Mouse (Mus musculus) kidney, adult 2 months (tissue): ENCODE data around the gene Snx29. TPM values are rescaled to one million over a fixed set of nuclear protein-coding genes. Genes with fewer than 3 reads are reported as not detected.

Source experiments
- DNase-seq: peaks from one replicate; pipeline ENCODE4 v3.0.0; 2021
- H3K27ac ChIP-seq: fragments of 200-500 bp; 2 replicates; pipeline ENCODE4 v1.5.1; 2012; ENCODE audit warnings: low read depth, low read length, control low read depth, inconsistent platforms; ENCODE audit not compliant: insufficient read depth
- H3K27me3 ChIP-seq: fragments of 200-500 bp; replicated peaks from 2 replicates; pipeline ENCODE4 v1.6.1; 2012; ENCODE audit warnings: mild to moderate bottlenecking, moderate library complexity, low read length, inconsistent platforms; ENCODE audit not compliant: control insufficient read depth, insufficient read depth
- H3K36me3 ChIP-seq: fragments of 200-500 bp; 2 replicates; pipeline ENCODE4 v1.6.1; 2012; ENCODE audit warnings: mild to moderate bottlenecking, moderate library complexity, low read length, inconsistent platforms; ENCODE audit not compliant: control insufficient read depth, insufficient read depth
- H3K4me1 ChIP-seq: fragments of 200-500 bp; 2 replicates; pipeline ENCODE4 v1.6.1; 2011; ENCODE audit warnings: low read length; ENCODE audit not compliant: control insufficient read depth, insufficient read depth
- H3K4me3 ChIP-seq: fragments of 200-500 bp; 2 replicates; pipeline ENCODE4 v1.5.1; 2011; ENCODE audit warnings: mild to moderate bottlenecking, low read depth, low read length, control low read depth; ENCODE audit not compliant: insufficient read depth
- CTCF ChIP-seq: fragments of 200-500 bp; conservative IDR thresholded peaks from 2 replicates; pipeline ENCODE4 v1.5.1; 2011; ENCODE audit warnings: low read depth, mild to moderate bottlenecking, control low read depth, low read length, moderate library complexity, mixed read lengths; ENCODE audit not compliant: insufficient read depth, insufficient read length
- POLR2A ChIP-seq: fragments of 200-500 bp; IDR thresholded peaks from one replicate; pipeline ENCODE4 v1.6.1; 2011; ENCODE audit warnings: low read depth, low read length, control low read depth
- WGBS: fragments of 180-500 bp; shearing (Covaris S2); methylation state at CpG from one replicate; pipeline ENCODE4 v1.1.7; 2018; 5-methylcytosine and 5-hydroxymethylcytosine counted together
- polyA plus RNA-seq: library from polyadenylated mRNA; depleted of rRNA; stranded (reverse); fragments of >200 nt; gene quantifications from 2 replicates; pipeline ENCODE4 v1.2.3, GENCODE M21; 2012

Snx29 gene
- polyA plus RNA-seq, 1 experiment: 64.8 TPM

DNA sequence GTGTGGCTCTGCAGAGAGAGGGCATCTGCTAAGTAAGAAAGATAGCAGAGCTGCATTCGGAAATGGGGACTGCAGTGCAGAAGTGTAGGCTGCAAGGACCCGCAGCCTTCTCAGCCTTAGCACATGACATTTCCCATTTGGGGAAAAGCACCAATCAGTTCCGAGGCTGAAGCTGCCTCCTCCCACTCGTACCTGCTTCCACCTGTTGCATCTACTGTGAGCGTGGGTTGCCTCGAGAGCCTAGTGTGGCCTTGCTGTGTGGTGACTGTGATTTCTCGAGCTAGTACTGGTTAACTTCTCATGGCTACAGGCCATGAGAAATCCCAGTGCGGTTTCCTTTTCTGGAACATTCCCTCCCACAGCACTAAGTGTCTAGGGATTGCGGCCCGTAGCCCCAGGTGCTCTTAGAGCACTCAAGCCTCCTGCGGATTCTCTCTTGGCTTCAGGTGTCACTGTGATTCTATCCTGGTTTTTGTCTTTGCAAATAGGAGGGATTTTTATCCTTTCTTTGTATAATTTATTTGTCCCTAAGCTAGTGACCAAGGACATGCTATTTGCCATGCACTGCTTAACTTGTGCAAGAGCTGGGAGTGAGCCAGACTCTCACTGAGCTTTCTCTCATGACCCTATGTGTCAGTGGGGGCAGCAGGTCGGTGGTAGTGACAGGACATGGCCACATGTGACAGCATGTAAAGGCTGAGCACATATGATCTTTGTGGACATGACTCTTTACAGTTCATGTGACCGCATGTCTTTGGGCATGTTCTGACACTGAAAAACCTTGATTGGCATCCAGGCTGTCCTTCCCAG, 342.4 kb downstream of the Snx29 start:
- Histone ChIP-seq H3K27ac (no peak overlapping the region), H3K36me3 (peaks cover 2% of the 10 kb centered on the region; the same call in 1 of the 2 replicates), H3K27me3 (no peaks in the 10 kb centered on the region), H3K4me1 (0 out of 2 replicates have a peak, but pooled peaks cover 6% of the 10 kb centered on the region), H3K4me3 (no peak overlapping the region)
- peak; percentile 23 for DNase-seq
- 69% methylated on average over 13 of the region's 13 CpGs for WGBS
- TF ChIP-seq POLR2A (no peak), CTCF (no peak)

- Histone ChIP-seq H3K27me3 (no peaks in the 10 kb centered on the region), H3K4me1 (0 out of 2 replicates have a peak, but pooled peaks cover 6% of the 10 kb centered on the region), H3K36me3 (no peaks in the 10 kb centered on the region), H3K4me3 (no peak overlapping the region), H3K27ac (no peak overlapping the region)
- DNase-seq: peak; percentile 45
- 66% methylated on average over 6 of the region's 6 CpGs for WGBS
- TF ChIP-seq CTCF: no peak
- no peak for TF ChIP-seq POLR2A
These were observed 343.2 kb downstream of the Snx29 start for GRCm38 (mm10) chr16:11665869-11666268.

DNA sequence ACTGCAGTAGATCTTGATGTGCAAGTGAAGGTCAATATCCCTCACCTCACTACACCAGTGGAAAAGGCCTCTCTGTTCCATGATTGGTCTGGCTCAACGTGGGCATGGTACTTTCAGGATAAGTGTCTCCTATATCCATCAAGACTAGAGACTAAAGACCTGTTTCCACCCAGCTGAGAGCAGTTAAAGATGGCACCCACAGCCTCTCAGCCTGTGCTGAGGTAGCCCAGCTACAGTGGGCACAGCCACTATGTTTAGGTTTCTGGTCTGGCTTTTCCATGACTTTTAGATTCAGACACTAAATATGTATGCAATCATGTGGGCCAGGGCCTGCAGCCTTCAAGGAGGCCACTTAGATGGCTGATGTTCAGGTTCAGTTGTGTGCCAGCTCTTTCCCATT, 345.7 kb downstream of the Snx29 start:
- DNase-seq: no peak
- Histone ChIP-seq H3K27ac (no peak overlapping the region), H3K4me1 (0 out of 2 replicates have a peak, but pooled peaks cover 6% of the 10 kb centered on the region), H3K4me3 (no peak overlapping the region), H3K36me3 (no peaks in the 10 kb centered on the region), H3K27me3 (no peaks in the 10 kb centered on the region)
- no peak for TF ChIP-seq POLR2A
- TF ChIP-seq CTCF: no peak
- 85% methylated on average over 1 of the region's 1 CpGs for WGBS

DNA sequence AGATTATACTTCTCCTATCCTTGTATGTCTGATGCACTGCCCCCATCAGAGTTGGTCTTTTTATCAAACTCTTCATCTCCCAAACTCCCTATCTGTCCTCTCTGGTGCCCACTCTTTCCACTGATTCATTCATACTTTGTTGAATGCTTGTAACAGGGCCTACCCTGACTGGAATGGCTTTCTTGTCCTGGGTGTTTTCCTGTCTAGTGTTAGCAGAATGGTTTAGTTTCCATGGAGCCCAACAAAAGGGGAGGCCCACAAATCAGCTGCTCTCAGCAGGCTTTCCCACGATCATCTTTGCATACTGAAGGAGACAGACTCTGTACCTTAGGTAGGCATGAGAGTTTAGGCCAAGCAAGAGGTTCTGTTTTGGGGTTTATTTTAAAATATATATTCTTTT, 346.2 kb downstream of the Snx29 start:
- Histone ChIP-seq H3K27ac (no peak overlapping the region), H3K27me3 (no peaks in the 10 kb centered on the region), H3K4me1 (0 out of 2 replicates have a peak, but pooled peaks cover 6% of the 10 kb centered on the region), H3K36me3 (no peaks in the 10 kb centered on the region), H3K4me3 (no peak overlapping the region)
- no peak for TF ChIP-seq POLR2A
- 78% methylated on average over 1 of the region's 1 CpGs for WGBS
- DNase-seq: no peak

DNA sequence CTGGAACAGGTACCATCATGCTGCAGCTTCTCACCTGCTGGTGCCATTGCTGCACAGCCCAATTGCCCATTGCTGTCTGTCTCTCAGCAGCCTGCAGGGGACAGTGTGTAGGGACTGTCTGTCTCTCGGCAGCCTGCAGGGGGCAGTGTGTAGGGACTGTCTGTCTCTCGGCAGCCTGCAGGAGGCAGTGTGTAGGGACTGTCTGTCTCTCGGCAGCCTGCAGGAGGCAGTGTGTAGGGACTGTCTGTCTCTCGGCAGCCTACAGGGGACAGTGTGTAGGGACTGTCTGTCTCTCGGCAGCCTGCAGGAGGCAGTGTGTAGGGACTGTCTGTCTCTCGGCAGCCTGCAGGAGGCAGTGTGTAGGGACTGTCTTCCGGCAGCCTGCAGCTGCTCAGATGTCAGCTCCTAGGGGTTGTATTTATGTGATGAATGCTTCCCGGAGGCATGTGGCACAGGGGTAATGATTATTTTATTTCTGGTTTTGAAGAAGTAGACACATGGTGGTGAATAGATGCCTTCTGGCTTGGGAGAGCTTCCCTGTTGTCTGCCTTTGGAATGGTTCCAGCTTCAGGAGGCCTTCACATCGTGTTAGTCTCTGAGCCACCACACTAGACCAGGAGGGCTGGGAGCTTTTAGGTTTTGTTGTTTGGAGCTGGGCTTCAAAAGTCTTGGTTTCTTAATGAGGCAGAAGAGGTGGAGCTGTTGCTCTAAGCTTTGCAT, 347.7 kb downstream of the Snx29 start:
- no peaks in the 10 kb centered on the region for H3K36me3 ChIP-seq
- 73% methylated on average over 9 of the region's 9 CpGs for WGBS
- H3K4me3 ChIP-seq: no peak overlapping the region
- H3K27ac ChIP-seq: no peak overlapping the region
- H3K4me1 ChIP-seq: 0 out of 2 replicates have a peak, but pooled peaks cover 4% of the 10 kb centered on the region
- DNase-seq: no peak
- TF ChIP-seq POLR2A: no peak
- peak; percentile 51 for TF ChIP-seq CTCF
- H3K27me3 ChIP-seq: no peaks in the 10 kb centered on the region

- TF ChIP-seq POLR2A: no peak
- TF ChIP-seq CTCF: no peak
- no peaks in the 10 kb centered on the region for H3K4me1 ChIP-seq
- whole genome bisulfite sequencing: 67% methylated on average over 6 of the region's 6 CpGs
- no peaks in the 10 kb centered on the region for H3K27me3 ChIP-seq
- no peak overlapping the region for H3K4me3 ChIP-seq
- DNase-seq: no peak
- H3K27ac ChIP-seq: no peak overlapping the region
- H3K36me3 ChIP-seq: no peaks in the 10 kb centered on the region
These were observed 348.2 kb downstream of the Snx29 start for GRCm38 (mm10) chr16:11670971-11671310.

GRCm38 (mm10) chr16:11676006-11676405, 353.3 kb downstream of the Snx29 start:
- Histone ChIP-seq H3K27me3 (no peaks in the 10 kb centered on the region), H3K4me3 (no peak overlapping the region), H3K27ac (no peak overlapping the region), H3K36me3 (no peaks in the 10 kb centered on the region), H3K4me1 (no peaks in the 10 kb centered on the region)
- WGBS: 49% methylated on average over 4 of the region's 4 CpGs
- TF ChIP-seq CTCF (no peak), POLR2A (no peak)
- no peak for DNase-seq
